Mouse (Mus musculus): ENCODE measurements around the gene Plcxd2. TPM values are rescaled to one million over a fixed set of nuclear protein-coding genes. Genes with fewer than 3 reads are reported as not detected.
A peak's percentile ranks its signal among the peaks of the same experiment; 100 is the strongest.

The Plcxd2 gene
- polyA plus RNA-seq (2014; fragmentation: Nextera tagmentation; extraction: Ambion mirVana), result 1.6 and 1.7 TPM in 2 replicates

- H3K4me2 ChIP-seq (ENCODE audit: low read depth, low read length), result peak within 1 kb of the TSS; percentile 98
- no peaks in the 10 kb centered on the region for H3K36me3 ChIP-seq (ENCODE audit: control insufficient read depth, insufficient read depth, low read length)
- peak; percentile 99 for ATAC-seq (ENCODE audit: low read depth)
- peak within 1 kb of the TSS; percentile 69 for H3K9ac ChIP-seq (ENCODE audit: low read depth, low read length)
- H3K27ac ChIP-seq (replicated peaks; ENCODE audit: low read depth, low read length), result peak within 1 kb of the TSS; percentile 54; the same call in 1 of the 2 replicates
- peak; percentile 98 for DNase-seq (ENCODE audit: low spot score)
- no peaks in the 10 kb centered on the region for H3K4me1 ChIP-seq (ENCODE audit: control insufficient read depth, insufficient read depth, low read length)
- no peaks in the 10 kb centered on the region for H3K27me3 ChIP-seq (replicated peaks; ENCODE audit: control insufficient read depth, insufficient read depth, low read length)
- no peaks in the 10 kb centered on the region for H3K9me3 ChIP-seq (ENCODE audit: control insufficient read depth, low read length)
- WGBS, result 1% methylated on average over 38 of the region's 39 CpGs
- H3K4me3 ChIP-seq (ENCODE audit: low read depth, low read length), result peak within 1 kb of the TSS; percentile 63
Observed at GRCm38 (mm10) chr16:46010153-46010905, at the start of gene Plcxd2. TSS of gene Plcxd2 (minus strand) at chr16:46010218.

GRCm38 (mm10) chr16:46046906-46047305, 36.9 kb upstream of the Plcxd2 start:
- ATAC-seq (ENCODE audit: low read depth), result no peak
- Histone ChIP-seq H3K27ac (replicated peaks; ENCODE audit: low read depth, low read length) (no peak overlapping the region), H3K36me3 (ENCODE audit: control insufficient read depth, insufficient read depth, low read length) (no peaks in the 10 kb centered on the region), H3K4me2 (ENCODE audit: low read depth, low read length) (no peak overlapping the region), H3K27me3 (replicated peaks; ENCODE audit: control insufficient read depth, insufficient read depth, low read length) (no peaks in the 10 kb centered on the region), H3K9me3 (ENCODE audit: control insufficient read depth, low read length) (no peaks in the 10 kb centered on the region), H3K4me3 (ENCODE audit: low read depth, low read length) (no peak overlapping the region), H3K4me1 (ENCODE audit: control insufficient read depth, insufficient read depth, low read length) (no peaks in the 10 kb centered on the region), H3K9ac (ENCODE audit: low read depth, low read length) (no peak overlapping the region)
- WGBS, result 86% methylated on average over 2 of the region's 2 CpGs
- DNase-seq (ENCODE audit: low spot score), result no peak

GRCm38 (mm10) chr16:46036261-46036660, 26.2 kb upstream of the Plcxd2 start:
- H3K4me1 ChIP-seq (ENCODE audit: control insufficient read depth, insufficient read depth, low read length), result no peaks in the 10 kb centered on the region
- DNase-seq (ENCODE audit: low spot score), result no peak
- 31% methylated on average over 2 of the region's 2 CpGs for WGBS

GRCm38 (mm10) chr16:46033896-46034295, 23.9 kb upstream of the Plcxd2 start:
- Histone ChIP-seq H3K4me2 (ENCODE audit: low read depth, low read length) (no peak overlapping the region), H3K27ac (replicated peaks; ENCODE audit: low read depth, low read length) (no peak overlapping the region), H3K9me3 (ENCODE audit: control insufficient read depth, low read length) (no peaks in the 10 kb centered on the region), H3K9ac (ENCODE audit: low read depth, low read length) (no peak overlapping the region), H3K4me3 (ENCODE audit: low read depth, low read length) (no peak overlapping the region), H3K36me3 (ENCODE audit: control insufficient read depth, insufficient read depth, low read length) (no peaks in the 10 kb centered on the region), H3K27me3 (replicated peaks; ENCODE audit: control insufficient read depth, insufficient read depth, low read length) (no peaks in the 10 kb centered on the region), H3K4me1 (ENCODE audit: control insufficient read depth, insufficient read depth, low read length) (no peaks in the 10 kb centered on the region)
- ATAC-seq (ENCODE audit: low read depth) (no peak), DNase-seq (ENCODE audit: low spot score) (no peak)
- WGBS, result 78% methylated on average over 9 of the region's 9 CpGs

More at GRCm38 (mm10) chr16:46036261-46036660, 26.2 kb upstream of the Plcxd2 start:
- no peaks in the 10 kb centered on the region for H3K27me3 ChIP-seq (replicated peaks; ENCODE audit: control insufficient read depth, insufficient read depth, low read length)
- H3K36me3 ChIP-seq (ENCODE audit: control insufficient read depth, insufficient read depth, low read length), result no peaks in the 10 kb centered on the region
- H3K27ac ChIP-seq (replicated peaks; ENCODE audit: low read depth, low read length), result no peak overlapping the region
- no peak for ATAC-seq (ENCODE audit: low read depth)
- no peak overlapping the region for H3K4me3 ChIP-seq (ENCODE audit: low read depth, low read length)
- H3K9ac ChIP-seq (ENCODE audit: low read depth, low read length), result no peak overlapping the region
- H3K9me3 ChIP-seq (ENCODE audit: control insufficient read depth, low read length), result no peaks in the 10 kb centered on the region
- no peak overlapping the region for H3K4me2 ChIP-seq (ENCODE audit: low read depth, low read length)

- Histone ChIP-seq H3K27ac (replicated peaks; ENCODE audit: low read depth, low read length) (no peak overlapping the region), H3K4me3 (ENCODE audit: low read depth, low read length) (no peak overlapping the region), H3K9ac (ENCODE audit: low read depth, low read length) (no peak overlapping the region), H3K4me1 (ENCODE audit: control insufficient read depth, insufficient read depth, low read length) (no peaks in the 10 kb centered on the region), H3K27me3 (replicated peaks; ENCODE audit: control insufficient read depth, insufficient read depth, low read length) (no peaks in the 10 kb centered on the region), H3K9me3 (ENCODE audit: control insufficient read depth, low read length) (no peaks in the 10 kb centered on the region), H3K4me2 (ENCODE audit: low read depth, low read length) (no peak overlapping the region), H3K36me3 (ENCODE audit: control insufficient read depth, insufficient read depth, low read length) (no peaks in the 10 kb centered on the region)
- DNase-seq (ENCODE audit: low spot score) (no peak), ATAC-seq (ENCODE audit: low read depth) (no peak)
- 76% methylated on average over 5 of the region's 5 CpGs for WGBS
Observed at GRCm38 (mm10) chr16:46022958-46023491, 13.0 kb upstream of the Plcxd2 start.

- Histone ChIP-seq H3K36me3 (ENCODE audit: control insufficient read depth, insufficient read depth, low read length) (no peaks in the 10 kb centered on the region), H3K4me1 (ENCODE audit: control insufficient read depth, insufficient read depth, low read length) (no peaks in the 10 kb centered on the region), H3K9ac (ENCODE audit: low read depth, low read length) (no peak overlapping the region), H3K27me3 (replicated peaks; ENCODE audit: control insufficient read depth, insufficient read depth, low read length) (no peaks in the 10 kb centered on the region), H3K27ac (replicated peaks; ENCODE audit: low read depth, low read length) (no peak overlapping the region), H3K4me3 (ENCODE audit: low read depth, low read length) (no peak overlapping the region), H3K9me3 (ENCODE audit: control insufficient read depth, low read length) (no peaks in the 10 kb centered on the region), H3K4me2 (ENCODE audit: low read depth, low read length) (no peak overlapping the region)
- 42% methylated on average over 5 of the region's 5 CpGs for WGBS
- ATAC-seq (ENCODE audit: low read depth) (peak; percentile 86), DNase-seq (ENCODE audit: low spot score) (peak; percentile 88)
Observed at GRCm38 (mm10) chr16:46022189-46022928, 12.3 kb upstream of the Plcxd2 start.

- no peak overlapping the region for H3K4me3 ChIP-seq (ENCODE audit: low read depth, low read length)
- ATAC-seq (ENCODE audit: low read depth) (no peak), DNase-seq (ENCODE audit: low spot score) (no peak)
- H3K9me3 ChIP-seq (ENCODE audit: control insufficient read depth, low read length), result no peaks in the 10 kb centered on the region
- no peak overlapping the region for H3K27ac ChIP-seq (replicated peaks; ENCODE audit: low read depth, low read length)
- H3K9ac ChIP-seq (ENCODE audit: low read depth, low read length), result no peak overlapping the region
- H3K4me1 ChIP-seq (ENCODE audit: control insufficient read depth, insufficient read depth, low read length), result no peaks in the 10 kb centered on the region
- no peaks in the 10 kb centered on the region for H3K27me3 ChIP-seq (replicated peaks; ENCODE audit: control insufficient read depth, insufficient read depth, low read length)
- no peaks in the 10 kb centered on the region for H3K36me3 ChIP-seq (ENCODE audit: control insufficient read depth, insufficient read depth, low read length)
- WGBS, result 82% methylated on average over 2 of the region's 2 CpGs
- H3K4me2 ChIP-seq (ENCODE audit: low read depth, low read length), result no peak overlapping the region
Observed at GRCm38 (mm10) chr16:46021302-46021701, 11.3 kb upstream of the Plcxd2 start.

- H3K27me3 ChIP-seq (replicated peaks; ENCODE audit: control insufficient read depth, insufficient read depth, low read length), result no peaks in the 10 kb centered on the region
- whole genome bisulfite sequencing, result 70% methylated on average over 2 of the region's 2 CpGs
- no peaks in the 10 kb centered on the region for H3K4me1 ChIP-seq (ENCODE audit: control insufficient read depth, insufficient read depth, low read length)
- H3K4me2 ChIP-seq (ENCODE audit: low read depth, low read length), result no peak overlapping the region
- no peaks in the 10 kb centered on the region for H3K9me3 ChIP-seq (ENCODE audit: control insufficient read depth, low read length)
- no peaks in the 10 kb centered on the region for H3K36me3 ChIP-seq (ENCODE audit: control insufficient read depth, insufficient read depth, low read length)
- DNase-seq (ENCODE audit: low spot score), result no peak
- no peak for ATAC-seq (ENCODE audit: low read depth)
- no peak overlapping the region for H3K27ac ChIP-seq (replicated peaks; ENCODE audit: low read depth, low read length)
- no peak overlapping the region for H3K9ac ChIP-seq (ENCODE audit: low read depth, low read length)
- H3K4me3 ChIP-seq (ENCODE audit: low read depth, low read length), result no peak overlapping the region
Observed at GRCm38 (mm10) chr16:46020396-46020795, 10.4 kb upstream of the Plcxd2 start.

All from embryonic facial prominence, embryonic 14.5 days (tissue).